Mouse (Mus musculus) liver, embryonic 13.5 days (tissue): ENCODE data around the gene Cep97. TPM values are rescaled to one million over a fixed set of nuclear protein-coding genes. Genes with fewer than 3 reads are reported as not detected.
A peak's percentile ranks its signal among the peaks of the same experiment; 100 is the strongest.
"Not testable (repeated sequence)": the region's sequence is repeated elsewhere in the genome, so short reads cannot be mapped to it uniquely, and the experiment has no call there.

Experiments
- ATAC-seq: fragments of 200-750 bp; cut with Nextera tagmentation; 2 replicates; pipeline ENCODE4 v1.8.0; 2017; ENCODE audit warnings: low read depth, mild to moderate bottlenecking, moderate number of reproducible peaks, moderate library complexity
- DNase-seq: peaks from one replicate; pipeline ENCODE4 v3.0.0; 2022
- H3K27ac ChIP-seq: fragments of 300-500 bp; sonication (generic); 2 replicates; pipeline ENCODE4 v1.5.1; 2015; ENCODE audit warnings: moderate library complexity, mild to moderate bottlenecking, inconsistent platforms
- H3K27me3 ChIP-seq: fragments of 300-500 bp; sonication (generic); 2 replicates; pipeline ENCODE4 v1.6.1; 2015; ENCODE audit warnings: mild to moderate bottlenecking, inconsistent platforms
- H3K36me3 ChIP-seq: fragments of 300-500 bp; sonication (generic); 2 replicates; pipeline ENCODE4 v1.6.1; 2015; ENCODE audit warnings: mild to moderate bottlenecking, inconsistent platforms
- H3K4me1 ChIP-seq: fragments of 300-500 bp; sonication (generic); replicated peaks from 2 replicates; pipeline ENCODE4 v1.6.1; 2015; ENCODE audit warnings: inconsistent platforms
- H3K4me2 ChIP-seq: fragments of 300-500 bp; sonication (generic); 2 replicates; pipeline ENCODE4 v1.6.1; 2015; ENCODE audit warnings: inconsistent platforms, mild to moderate bottlenecking, moderate library complexity
- H3K4me3 ChIP-seq: fragments of 300-500 bp; sonication (generic); replicated peaks from 2 replicates; pipeline ENCODE4 v1.5.1; 2015; ENCODE audit warnings: mild to moderate bottlenecking, inconsistent platforms
- H3K9ac ChIP-seq: fragments of 300-500 bp; sonication (generic); 2 replicates; pipeline ENCODE4 v1.6.1; 2015; ENCODE audit warnings: mild to moderate bottlenecking, inconsistent platforms
- H3K9me3 ChIP-seq: fragments of 300-500 bp; sonication (generic); replicated peaks from 2 replicates; pipeline ENCODE4 v1.6.1; 2016; ENCODE audit warnings: inconsistent platforms
- WGBS: fragments of 180-500 bp; shearing (Covaris S2); methylation state at CpG from one replicate; pipeline ENCODE4 v1.1.7; 2015; ENCODE audit not compliant: insufficient replicate concordance; 5-methylcytosine and 5-hydroxymethylcytosine counted together
- polyA plus RNA-seq: library from polyadenylated mRNA; unstranded; fragments of >200 nt; fragmentation: Nextera tagmentation; extraction: Ambion mirVana; gene quantifications from 2 replicates; pipeline ENCODE4 v1.2.1, GENCODE M21; 2015

Gene Cep97
- polyA plus RNA-seq, 1 experiment from 2014 or later, result 5.7 TPM

GRCm38 (mm10) chr16:55964126-55964949 is 29.7 kb upstream of the Cep97 start:
- ATAC-seq, result no peak
- WGBS, result 55% methylated on average over 4 of the region's 4 CpGs
- Histone ChIP-seq H3K9me3 (no peaks in the 10 kb centered on the region), H3K9ac (no peak overlapping the region), H3K4me1 (peaks cover 32% of the 10 kb centered on the region), H3K4me2 (no peak overlapping the region), H3K4me3 (no peak overlapping the region), H3K27ac (no peak overlapping the region), H3K27me3 (no peaks in the 10 kb centered on the region), H3K36me3 (peaks cover 17% of the 10 kb centered on the region)
- DNase-seq, result peak; percentile 19

GRCm38 (mm10) chr16:55963068-55963467 is 28.4 kb upstream of the Cep97 start:
- not testable (repeated sequence) for H3K36me3 ChIP-seq, H3K9me3 ChIP-seq, H3K27me3 ChIP-seq, H3K27ac ChIP-seq, ATAC-seq, H3K9ac ChIP-seq, H3K4me3 ChIP-seq, H3K4me2 ChIP-seq, DNase-seq
- H3K4me1 ChIP-seq, result peaks cover 21% of the 10 kb centered on the region
- WGBS, result 84% methylated on average over 6 of the region's 11 CpGs

- not testable (repeated sequence) for H3K4me3 ChIP-seq, DNase-seq, H3K27ac ChIP-seq, H3K27me3 ChIP-seq, H3K9me3 ChIP-seq, H3K4me2 ChIP-seq, H3K4me1 ChIP-seq, H3K36me3 ChIP-seq, H3K9ac ChIP-seq, ATAC-seq
- WGBS, result 76% methylated on average over 9 of the region's 9 CpGs
Measured at GRCm38 (mm10) chr16:55954196-55954595, 19.5 kb upstream of the Cep97 start.

- no peak overlapping the region for H3K27ac ChIP-seq
- H3K4me2 ChIP-seq, result no peak overlapping the region
- no peaks in the 10 kb centered on the region for H3K27me3 ChIP-seq
- DNase-seq, result no peak
- no peaks in the 10 kb centered on the region for H3K36me3 ChIP-seq
- ATAC-seq, result no peak
- H3K9me3 ChIP-seq, result no peaks in the 10 kb centered on the region
- no peak overlapping the region for H3K9ac ChIP-seq
- H3K4me3 ChIP-seq, result no peak overlapping the region
- peaks cover 7% of the 10 kb centered on the region for H3K4me1 ChIP-seq
Measured at GRCm38 (mm10) chr16:55952771-55953170, 18.1 kb upstream of the Cep97 start.

GRCm38 (mm10) chr16:55951679-55952327 is 17.1 kb upstream of the Cep97 start:
- H3K9me3 ChIP-seq, result no peaks in the 10 kb centered on the region
- H3K27me3 ChIP-seq, result no peaks in the 10 kb centered on the region
- H3K9ac ChIP-seq, result peak overlapping the region; percentile 46
- no peak overlapping the region for H3K27ac ChIP-seq
- peaks cover 7% of the 10 kb centered on the region for H3K4me1 ChIP-seq
- H3K36me3 ChIP-seq, result no peaks in the 10 kb centered on the region
- 45% methylated on average over 7 of the region's 7 CpGs for WGBS
- peak overlapping the region; percentile 48; the same call in 1 of the 2 replicates for H3K4me3 ChIP-seq
- DNase-seq, result no peak
- H3K4me2 ChIP-seq, result peak overlapping the region; percentile 64
- peak; percentile 49; the same call in 1 of the 2 replicates for ATAC-seq

- H3K27ac ChIP-seq, result no peak overlapping the region
- H3K9ac ChIP-seq, result peak overlapping the region; percentile 46
- H3K4me1 ChIP-seq, result peaks cover 7% of the 10 kb centered on the region
- no peaks in the 10 kb centered on the region for H3K36me3 ChIP-seq
- WGBS, result 25% methylated on average over 19 of the region's 19 CpGs
- peak overlapping the region; percentile 64 for H3K4me2 ChIP-seq
- ATAC-seq (peak; percentile 59), DNase-seq (peak; percentile 76)
- H3K4me3 ChIP-seq, result peak overlapping the region; percentile 48
- no peaks in the 10 kb centered on the region for H3K27me3 ChIP-seq
- H3K9me3 ChIP-seq, result no peaks in the 10 kb centered on the region
Measured at GRCm38 (mm10) chr16:55950946-55951678, 16.5 kb upstream of the Cep97 start.

GRCm38 (mm10) chr16:55950462-55950861 is 15.8 kb upstream of the Cep97 start:
- ATAC-seq (no peak), DNase-seq (no peak)
- Histone ChIP-seq H3K9me3 (no peaks in the 10 kb centered on the region), H3K36me3 (no peaks in the 10 kb centered on the region), H3K9ac (no peak overlapping the region), H3K27ac (no peak overlapping the region), H3K4me2 (no peak overlapping the region), H3K4me3 (no peak overlapping the region), H3K4me1 (peaks cover 7% of the 10 kb centered on the region), H3K27me3 (no peaks in the 10 kb centered on the region)
- 68% methylated on average over 3 of the region's 3 CpGs for WGBS

- H3K27me3 ChIP-seq, result no peaks in the 10 kb centered on the region
- no peak overlapping the region for H3K27ac ChIP-seq
- WGBS, result 12% methylated on average over 7 of the region's 7 CpGs
- H3K4me2 ChIP-seq, result 0 out of 2 replicates have a peak overlapping the region, but pooled peaks have one; percentile 4
- peaks cover 7% of the 10 kb centered on the region for H3K4me1 ChIP-seq
- DNase-seq (no peak), ATAC-seq (no peak)
- no peaks in the 10 kb centered on the region for H3K36me3 ChIP-seq
- H3K4me3 ChIP-seq, result no peak overlapping the region
- H3K9me3 ChIP-seq, result no peaks in the 10 kb centered on the region
- H3K9ac ChIP-seq, result no peak overlapping the region
Measured at GRCm38 (mm10) chr16:55948963-55949362, 14.3 kb upstream of the Cep97 start.

GRCm38 (mm10) chr16:55947876-55948410 is 13.3 kb upstream of the Cep97 start:
- ATAC-seq, H3K4me2 ChIP-seq, DNase-seq, H3K27me3 ChIP-seq, H3K27ac ChIP-seq, H3K4me3 ChIP-seq, H3K4me1 ChIP-seq, H3K9ac ChIP-seq, H3K9me3 ChIP-seq, H3K36me3 ChIP-seq: not testable (repeated sequence)
- WGBS, result 73% methylated on average over 2 of the region's 2 CpGs

GRCm38 (mm10) chr16:55947266-55947665 is 12.6 kb upstream of the Cep97 start:
- no peak overlapping the region for H3K27ac ChIP-seq
- DNase-seq (no peak), ATAC-seq (no peak)
- H3K4me2 ChIP-seq, result no peak overlapping the region
- peaks cover 7% of the 10 kb centered on the region for H3K4me1 ChIP-seq
- H3K36me3 ChIP-seq, result no peaks in the 10 kb centered on the region
- 47% methylated on average over 3 of the region's 3 CpGs for WGBS
- no peaks in the 10 kb centered on the region for H3K27me3 ChIP-seq
- no peak overlapping the region for H3K9ac ChIP-seq
- H3K4me3 ChIP-seq, result no peak overlapping the region
- H3K9me3 ChIP-seq, result no peaks in the 10 kb centered on the region

- no peak for ATAC-seq
- DNase-seq, result no peak
- no peak overlapping the region for H3K4me2 ChIP-seq
Measured at GRCm38 (mm10) chr16:55940781-55941180, 6.1 kb upstream of the Cep97 start.

More at GRCm38 (mm10) chr16:55940781-55941180, 6.1 kb upstream of the Cep97 start:
- no peak overlapping the region for H3K9ac ChIP-seq
- H3K36me3 ChIP-seq, result no peaks in the 10 kb centered on the region
- 85% methylated on average over 4 of the region's 4 CpGs for WGBS
- no peaks in the 10 kb centered on the region for H3K27me3 ChIP-seq
- H3K4me1 ChIP-seq, result no peaks in the 10 kb centered on the region
- no peak overlapping the region for H3K4me3 ChIP-seq
- no peaks in the 10 kb centered on the region for H3K9me3 ChIP-seq
- H3K27ac ChIP-seq, result no peak overlapping the region
